Mouse (Mus musculus): ENCODE results near the gene Elmo1. TPM values are rescaled to one million over a fixed set of nuclear protein-coding genes. Genes with fewer than 3 reads are reported as not detected.

Gene Elmo1
- polyA plus RNA-seq, 1 experiment from 2014 or later: 10.6 TPM

DNA sequence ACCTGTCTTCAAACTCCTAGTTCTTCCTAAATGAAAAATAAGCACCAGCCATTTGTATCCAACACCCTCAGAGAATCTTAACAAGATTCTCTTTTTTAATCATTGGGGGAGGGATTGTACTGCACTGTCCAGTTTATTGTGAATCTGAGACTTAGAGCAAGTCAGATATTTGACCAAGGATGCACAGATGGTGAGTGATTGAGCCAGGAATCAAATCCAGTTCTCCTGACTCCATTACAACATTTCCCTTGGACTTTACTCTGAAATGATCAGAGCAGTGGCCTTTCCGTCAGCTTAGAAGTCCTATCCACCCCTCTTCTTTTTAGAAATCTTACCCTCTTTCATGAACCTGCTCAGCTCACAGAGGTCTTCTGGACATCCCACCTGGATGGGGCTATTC, 461.2 kb downstream of the Elmo1 start:
- H3K4me3 ChIP-seq (ENCODE audit: low read depth, low read length): no peak overlapping the region
- no peak overlapping the region for H3K4me2 ChIP-seq
- H3K9me3 ChIP-seq (ENCODE audit: control insufficient read depth, low read length): no peaks in the 10 kb centered on the region
- no peaks in the 10 kb centered on the region for H3K36me3 ChIP-seq (ENCODE audit: control insufficient read depth, insufficient read depth, low read length)
- 75% methylated on average over 1 of the region's 1 CpGs for WGBS
- ATAC-seq (replicated peaks; ENCODE audit: low FRiP score) (no peak), DNase-seq (ENCODE audit: low spot score) (no peak)
- H3K27ac ChIP-seq (ENCODE audit: low read depth, low read length): no peak overlapping the region
- no peak overlapping the region for H3K9ac ChIP-seq (ENCODE audit: low read depth, low read length)
- H3K27me3 ChIP-seq (replicated peaks; ENCODE audit: control insufficient read depth, insufficient read depth, low read length): no peaks in the 10 kb centered on the region
- no peaks in the 10 kb centered on the region for H3K4me1 ChIP-seq (replicated peaks; ENCODE audit: control insufficient read depth, insufficient read depth, low read length)

DNA sequence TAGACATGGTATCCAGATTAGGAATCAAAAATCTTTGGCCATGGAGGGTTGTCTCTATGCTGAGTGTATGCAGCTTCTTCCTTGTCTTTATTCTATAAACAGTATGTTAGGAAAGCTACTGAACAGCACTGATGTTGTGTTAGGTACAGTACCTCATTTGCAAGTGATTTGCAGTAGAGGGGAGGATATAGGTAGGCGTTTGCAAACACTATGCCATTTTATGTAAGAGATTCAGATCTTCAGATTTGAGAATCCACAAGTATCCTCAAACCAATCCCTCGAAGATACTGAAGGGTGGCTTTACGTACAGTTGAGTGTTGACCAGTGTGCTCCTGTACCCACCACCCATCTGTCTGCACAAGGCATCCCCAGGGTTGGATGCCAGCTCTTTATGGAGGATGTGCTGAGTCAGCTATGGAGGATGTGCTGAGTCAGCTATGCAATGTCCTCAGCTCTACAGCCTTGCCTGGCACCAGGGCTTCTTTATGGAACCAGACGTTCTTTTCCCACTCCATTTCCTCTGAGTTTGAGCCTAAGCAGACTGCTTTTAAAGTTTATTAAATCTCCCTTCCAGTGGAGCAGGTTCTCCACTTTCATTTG, 465.6 kb downstream of the Elmo1 start:
- Histone ChIP-seq H3K4me3 (ENCODE audit: low read depth, low read length) (no peak overlapping the region), H3K9me3 (ENCODE audit: control insufficient read depth, low read length) (no peaks in the 10 kb centered on the region), H3K36me3 (ENCODE audit: control insufficient read depth, insufficient read depth, low read length) (no peaks in the 10 kb centered on the region), H3K4me1 (replicated peaks; ENCODE audit: control insufficient read depth, insufficient read depth, low read length) (no peaks in the 10 kb centered on the region), H3K27me3 (replicated peaks; ENCODE audit: control insufficient read depth, insufficient read depth, low read length) (no peaks in the 10 kb centered on the region), H3K27ac (ENCODE audit: low read depth, low read length) (no peak overlapping the region), H3K4me2 (no peak overlapping the region), H3K9ac (ENCODE audit: low read depth, low read length) (no peak overlapping the region)
- DNase-seq (ENCODE audit: low spot score): no peak
- WGBS: 84% methylated on average over 4 of the region's 4 CpGs
- ATAC-seq (replicated peaks; ENCODE audit: low FRiP score): no peak

- Histone ChIP-seq H3K36me3 (ENCODE audit: control insufficient read depth, insufficient read depth, low read length) (no peaks in the 10 kb centered on the region), H3K4me3 (ENCODE audit: low read depth, low read length) (no peak overlapping the region), H3K9me3 (ENCODE audit: control insufficient read depth, low read length) (no peaks in the 10 kb centered on the region), H3K27ac (ENCODE audit: low read depth, low read length) (no peak overlapping the region), H3K4me2 (no peak overlapping the region), H3K27me3 (replicated peaks; ENCODE audit: control insufficient read depth, insufficient read depth, low read length) (no peaks in the 10 kb centered on the region), H3K9ac (ENCODE audit: low read depth, low read length) (no peak overlapping the region), H3K4me1 (replicated peaks; ENCODE audit: control insufficient read depth, insufficient read depth, low read length) (no peaks in the 10 kb centered on the region)
- ATAC-seq (replicated peaks; ENCODE audit: low FRiP score) (no peak), DNase-seq (ENCODE audit: low spot score) (no peak)
- 84% methylated on average over 10 of the region's 10 CpGs for WGBS
These were observed 466.3 kb downstream of the Elmo1 start for GRCm38 (mm10) chr13:20556739-20557138.

DNA sequence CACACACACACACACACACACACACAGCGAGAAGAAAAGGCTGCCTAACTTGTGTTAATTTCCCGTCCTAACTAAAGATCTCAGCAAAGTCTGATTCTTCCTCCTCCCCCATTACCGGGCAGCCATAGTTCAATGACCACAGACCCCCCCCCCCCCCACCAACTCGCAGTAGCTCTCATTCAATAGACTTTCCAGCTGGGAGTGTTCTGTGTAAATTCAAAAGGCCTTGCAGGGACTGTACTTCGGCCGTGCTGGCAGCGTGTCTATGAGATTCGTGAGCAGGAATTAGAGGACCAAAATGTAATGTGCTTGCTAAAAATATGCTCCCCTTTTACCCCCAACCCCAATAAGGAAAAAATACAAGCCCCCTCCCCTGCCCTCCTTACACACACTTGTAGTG, 466.8 kb downstream of the Elmo1 start:
- WGBS: 88% methylated on average over 8 of the region's 8 CpGs
- Histone ChIP-seq H3K4me3 (ENCODE audit: low read depth, low read length) (no peak overlapping the region), H3K9ac (ENCODE audit: low read depth, low read length) (no peak overlapping the region), H3K27ac (ENCODE audit: low read depth, low read length) (no peak overlapping the region), H3K4me1 (replicated peaks; ENCODE audit: control insufficient read depth, insufficient read depth, low read length) (no peaks in the 10 kb centered on the region), H3K9me3 (ENCODE audit: control insufficient read depth, low read length) (no peaks in the 10 kb centered on the region), H3K36me3 (ENCODE audit: control insufficient read depth, insufficient read depth, low read length) (no peaks in the 10 kb centered on the region), H3K4me2 (no peak overlapping the region), H3K27me3 (replicated peaks; ENCODE audit: control insufficient read depth, insufficient read depth, low read length) (no peaks in the 10 kb centered on the region)
- ATAC-seq (replicated peaks; ENCODE audit: low FRiP score) (no peak), DNase-seq (ENCODE audit: low spot score) (no peak)

- Histone ChIP-seq H3K36me3 (ENCODE audit: control insufficient read depth, insufficient read depth, low read length) (no peaks in the 10 kb centered on the region), H3K9me3 (ENCODE audit: control insufficient read depth, low read length) (no peaks in the 10 kb centered on the region), H3K27ac (ENCODE audit: low read depth, low read length) (no peak overlapping the region), H3K4me3 (ENCODE audit: low read depth, low read length) (no peak overlapping the region), H3K9ac (ENCODE audit: low read depth, low read length) (no peak overlapping the region), H3K4me2 (no peak overlapping the region), H3K4me1 (replicated peaks; ENCODE audit: control insufficient read depth, insufficient read depth, low read length) (no peaks in the 10 kb centered on the region), H3K27me3 (replicated peaks; ENCODE audit: control insufficient read depth, insufficient read depth, low read length) (no peaks in the 10 kb centered on the region)
- WGBS: 81% methylated on average over 2 of the region's 2 CpGs
- no peak for DNase-seq (ENCODE audit: low spot score)
- ATAC-seq (replicated peaks; ENCODE audit: low FRiP score): no peak
These were observed 468.0 kb downstream of the Elmo1 start for GRCm38 (mm10) chr13:20558376-20558775.

GRCm38 (mm10) chr13:20564414-20564813, 474.0 kb downstream of the Elmo1 start:
- Histone ChIP-seq H3K36me3 (ENCODE audit: control insufficient read depth, insufficient read depth, low read length) (no peaks in the 10 kb centered on the region), H3K27ac (ENCODE audit: low read depth, low read length) (no peak overlapping the region), H3K9me3 (ENCODE audit: control insufficient read depth, low read length) (no peaks in the 10 kb centered on the region), H3K4me2 (no peak overlapping the region), H3K27me3 (replicated peaks; ENCODE audit: control insufficient read depth, insufficient read depth, low read length) (no peaks in the 10 kb centered on the region), H3K9ac (ENCODE audit: low read depth, low read length) (no peak overlapping the region), H3K4me3 (ENCODE audit: low read depth, low read length) (no peak overlapping the region), H3K4me1 (replicated peaks; ENCODE audit: control insufficient read depth, insufficient read depth, low read length) (no peaks in the 10 kb centered on the region)
- WGBS: 66% methylated on average over 9 of the region's 9 CpGs
- ATAC-seq (replicated peaks; ENCODE audit: low FRiP score) (no peak), DNase-seq (ENCODE audit: low spot score) (no peak)

DNA sequence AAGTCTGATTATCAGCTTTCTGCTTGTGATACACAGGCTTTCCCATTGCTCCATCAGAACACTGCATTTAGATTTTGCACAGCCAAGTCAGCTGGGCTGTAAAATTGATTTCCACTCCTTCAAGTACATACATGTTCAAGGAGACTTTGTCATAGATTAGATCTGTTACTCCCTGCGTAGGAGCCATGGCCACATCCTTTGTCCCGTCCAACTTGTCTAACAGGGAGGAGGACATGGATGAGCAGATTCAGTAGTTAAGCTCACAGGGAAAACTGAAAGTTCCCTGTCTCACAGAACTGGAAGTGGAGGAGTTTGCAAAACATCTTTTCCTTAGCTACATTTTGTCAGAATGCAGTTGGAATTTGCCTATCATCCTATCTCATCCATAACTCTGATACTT, 484.8 kb downstream of the Elmo1 start:
- Histone ChIP-seq H3K9me3 (ENCODE audit: control insufficient read depth, low read length) (no peaks in the 10 kb centered on the region), H3K27ac (ENCODE audit: low read depth, low read length) (no peak overlapping the region), H3K4me2 (no peak overlapping the region), H3K36me3 (ENCODE audit: control insufficient read depth, insufficient read depth, low read length) (no peaks in the 10 kb centered on the region), H3K9ac (ENCODE audit: low read depth, low read length) (no peak overlapping the region), H3K4me3 (ENCODE audit: low read depth, low read length) (no peak overlapping the region), H3K27me3 (replicated peaks; ENCODE audit: control insufficient read depth, insufficient read depth, low read length) (no peaks in the 10 kb centered on the region), H3K4me1 (replicated peaks; ENCODE audit: control insufficient read depth, insufficient read depth, low read length) (no peaks in the 10 kb centered on the region)
- ATAC-seq (replicated peaks; ENCODE audit: low FRiP score) (no peak), DNase-seq (ENCODE audit: low spot score) (no peak)
- WGBS: 66% methylated on average over 2 of the region's 2 CpGs

GRCm38 (mm10) chr13:20585868-20586267, 495.5 kb downstream of the Elmo1 start:
- H3K4me1 ChIP-seq (replicated peaks; ENCODE audit: control insufficient read depth, insufficient read depth, low read length): no peaks in the 10 kb centered on the region
- H3K4me3 ChIP-seq (ENCODE audit: low read depth, low read length): no peak overlapping the region
- WGBS: 74% methylated on average over 4 of the region's 4 CpGs
- no peak for DNase-seq (ENCODE audit: low spot score)
- no peaks in the 10 kb centered on the region for H3K9me3 ChIP-seq (ENCODE audit: control insufficient read depth, low read length)
- no peaks in the 10 kb centered on the region for H3K27me3 ChIP-seq (replicated peaks; ENCODE audit: control insufficient read depth, insufficient read depth, low read length)
- H3K36me3 ChIP-seq (ENCODE audit: control insufficient read depth, insufficient read depth, low read length): no peaks in the 10 kb centered on the region
- H3K9ac ChIP-seq (ENCODE audit: low read depth, low read length): no peak overlapping the region
- H3K27ac ChIP-seq (ENCODE audit: low read depth, low read length): no peak overlapping the region
- no peak overlapping the region for H3K4me2 ChIP-seq
- no peak for ATAC-seq (replicated peaks; ENCODE audit: low FRiP score)

DNA sequence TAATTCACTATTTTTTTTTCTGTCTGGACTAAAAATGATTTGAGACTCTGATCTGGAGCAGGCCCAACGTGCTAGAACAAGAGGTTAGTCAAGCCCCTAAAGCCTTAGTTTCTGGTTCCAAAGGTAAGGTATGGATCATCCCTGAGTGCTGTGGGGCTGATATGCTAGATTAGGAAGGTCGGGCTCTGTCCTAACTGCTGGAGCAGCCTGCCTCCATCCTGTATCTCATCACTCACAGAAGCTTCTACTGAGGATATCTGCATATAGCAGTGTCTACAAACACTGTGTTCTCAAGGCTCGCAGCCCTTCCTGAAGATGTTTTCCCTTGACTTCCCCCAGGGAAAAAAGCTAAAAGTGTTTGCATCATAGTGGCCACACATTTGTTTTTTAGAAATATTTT, 496.1 kb downstream of the Elmo1 start:
- Histone ChIP-seq H3K4me1 (replicated peaks; ENCODE audit: control insufficient read depth, insufficient read depth, low read length) (no peaks in the 10 kb centered on the region), H3K9ac (ENCODE audit: low read depth, low read length) (no peak overlapping the region), H3K27ac (ENCODE audit: low read depth, low read length) (no peak overlapping the region)

More for the DNA sequence above, 496.1 kb downstream of the Elmo1 start:
- Histone ChIP-seq H3K9me3 (ENCODE audit: control insufficient read depth, low read length) (no peaks in the 10 kb centered on the region), H3K27me3 (replicated peaks; ENCODE audit: control insufficient read depth, insufficient read depth, low read length) (no peaks in the 10 kb centered on the region), H3K4me2 (no peak overlapping the region), H3K36me3 (ENCODE audit: control insufficient read depth, insufficient read depth, low read length) (no peaks in the 10 kb centered on the region), H3K4me3 (ENCODE audit: low read depth, low read length) (no peak overlapping the region)
- 71% methylated on average over 3 of the region's 3 CpGs for WGBS
- ATAC-seq (replicated peaks; ENCODE audit: low FRiP score) (peak; percentile 71), DNase-seq (ENCODE audit: low spot score) (no peak)
